Mouse (Mus musculus): ENCODE data around the gene Tyk2.

Tyk2 gene

GRCm38 (mm10) chr9:21107607-21108237 lies 23.3 kb downstream of the Tyk2 start:
- DNase-seq, result no peak

GRCm38 (mm10) chr9:21105760-21106564 lies 25.1 kb downstream of the Tyk2 start:
- DNase-seq, result no peak

- DNase-seq, result no peak
Observed at GRCm38 (mm10) chr9:21104814-21105213, 26.2 kb downstream of the Tyk2 start.

GRCm38 (mm10) chr9:21102076-21102475 lies 29.0 kb downstream of the Tyk2 start:
- no peak for DNase-seq

- DNase-seq, result no peak
Observed at GRCm38 (mm10) chr9:21100447-21101161, 30.4 kb downstream of the Tyk2 start.

- DNase-seq, result no peak
Observed at GRCm38 (mm10) chr9:21097793-21098192, 33.2 kb downstream of the Tyk2 start.

GRCm38 (mm10) chr9:21095958-21096357 lies 35.1 kb downstream of the Tyk2 start:
- DNase-seq, result no peak

- DNase-seq, result no peak
Observed at GRCm38 (mm10) chr9:21093423-21093822, 37.6 kb downstream of the Tyk2 start.

GRCm38 (mm10) chr9:21091707-21092320 lies 39.2 kb downstream of the Tyk2 start, which contains the start of the genes Gm38431 and Raver1:
Gm38431 (minus strand) TSS chr9:21091997.
Raver1 (minus strand) TSS chr9:21092008.
- peak; percentile 97 for DNase-seq

GRCm38 (mm10) chr9:21090972-21091706 lies 39.9 kb downstream of the Tyk2 start:
- no peak for DNase-seq

- DNase-seq, result no peak
Observed at GRCm38 (mm10) chr9:21090537-21090936, 40.5 kb downstream of the Tyk2 start.

- DNase-seq, result no peak
Observed at GRCm38 (mm10) chr9:21083324-21083723, 47.7 kb downstream of the Tyk2 start.

- no peak for DNase-seq
Observed at GRCm38 (mm10) chr9:21081127-21081526, 49.9 kb downstream of the Tyk2 start.

- no peak for DNase-seq
Observed at GRCm38 (mm10) chr9:21075625-21076024, 55.4 kb downstream of the Tyk2 start.

- no peak for DNase-seq
Observed at GRCm38 (mm10) chr9:21074173-21074572, 56.9 kb downstream of the Tyk2 start.

GRCm38 (mm10) chr9:21073044-21073840 lies 57.8 kb downstream of the Tyk2 start, which contains the start of the genes Gm49373 and Fdx1l:
Gm49373 (minus strand) TSS chr9:21073096.
Fdx1l (minus strand) TSS chr9:21073614.
- peak; percentile 73 to 75 for DNase-seq

- no peak for DNase-seq
Observed at GRCm38 (mm10) chr9:21072641-21073040, 58.4 kb downstream of the Tyk2 start.

GRCm38 (mm10) chr9:21067006-21067684 lies 63.9 kb downstream of the Tyk2 start, which contains the start of gene Zglp1:
Zglp1 (minus strand) TSS chr9:21067093.
- no peak for DNase-seq

- DNase-seq, result no peak
Observed at GRCm38 (mm10) chr9:21062928-21063327, 68.1 kb downstream of the Tyk2 start.
